Mouse (Mus musculus): ENCODE measurements at regions not wholly inside any gene's neighbourhood (a gene's known extent, or its start where the extent isn't known, plus 50 kb on each side); places are given as distances from the start of the nearest gene placed in this dataset.

- TF ChIP-seq CTCF (IDR thresholded peaks at IDR 0.05; ENCODE audit: extremely low read depth, insufficient read depth, insufficient read length, insufficient replicate concordance) (no peak), POLR2A (IDR thresholded peaks at IDR 0.05; ENCODE audit: low read depth, low read length) (no peak)
Observed at GRCm38 (mm10) chr16:50786199-50786598, 195.2 kb upstream of the Ccdc54 start.
